Comparison of ENCODE assay signal across 8 mouse cellular contexts in the genomic region with DNA sequence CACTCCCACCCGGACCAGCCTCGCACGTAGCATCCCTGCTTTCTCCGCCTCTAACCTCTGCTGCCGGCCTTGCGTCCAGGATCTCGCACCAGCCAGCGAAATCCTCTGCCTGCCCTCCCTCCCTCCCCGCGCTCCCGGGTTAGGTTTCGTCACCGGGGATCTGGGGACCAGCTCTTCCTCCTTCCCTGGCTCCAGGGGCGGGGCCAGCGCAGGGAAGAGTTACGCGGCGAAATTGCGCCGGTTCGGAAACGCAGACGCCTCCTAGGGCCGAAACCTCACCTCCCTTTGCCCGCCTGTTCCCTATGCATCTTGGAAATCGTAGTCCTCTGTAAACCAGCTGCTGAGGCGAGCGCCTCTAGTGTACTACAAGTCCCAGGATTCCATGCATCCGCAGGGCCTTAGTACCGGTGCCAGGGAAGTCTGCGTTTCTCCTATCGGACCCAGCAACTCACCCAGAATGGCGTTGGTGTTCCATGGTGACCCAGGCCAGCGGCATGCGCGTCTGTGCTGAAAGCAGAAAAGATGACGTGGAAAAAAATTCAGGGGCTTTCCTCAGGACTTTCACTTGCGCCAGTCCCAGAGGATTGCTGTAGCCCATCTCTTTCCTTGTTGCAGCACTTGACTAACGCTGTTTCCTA. TPM values are rescaled to one million over a fixed set of nuclear protein-coding genes. Genes with fewer than 3 reads are reported as not detected.
DNase-seq lines count a peak whose midpoint lies in the region; ATAC-seq lines count a peak whose summit lies in the region.

A gene (minus strand): TSS at position 199 of the 638 bp plus-strand sequence.

- H3K9me3 ChIP-seq in heart, embryonic 12.5 days (replicated peaks) = no peaks in the 10 kb centered on the region
- no peaks in the 10 kb centered on the region for H3K9me3 ChIP-seq in kidney, embryonic 16.5 days (ENCODE audit: low read length)

- no peaks in the 10 kb centered on the region for H3K36me3 ChIP-seq in heart, embryonic 12.5 days
- no peaks in the 10 kb centered on the region for H3K36me3 ChIP-seq in kidney, embryonic 16.5 days (ENCODE audit: insufficient read depth, low read length)

- H3K9ac ChIP-seq in heart, embryonic 12.5 days = peak within 1 kb of the TSS; percentile 71
- peak within 1 kb of the TSS; percentile 72 for H3K9ac ChIP-seq in kidney, embryonic 16.5 days (replicated peaks; ENCODE audit: low read length)

- H3K4me2 ChIP-seq in heart, embryonic 12.5 days = peak within 1 kb of the TSS; percentile 99
- H3K4me2 ChIP-seq in kidney, embryonic 16.5 days (replicated peaks; ENCODE audit: low read depth, low read length) = peak within 1 kb of the TSS; percentile 99

- H3K27ac ChIP-seq in heart, embryonic 12.5 days (ENCODE audit: poor library complexity, severe bottlenecking) = no peak within 1 kb of the TSS; the same call in 1 of the 2 replicates
- no peak within 1 kb of the TSS for H3K27ac ChIP-seq in kidney, embryonic 16.5 days (ENCODE audit: low read length)

- peak within 1 kb of the TSS; percentile 68 for H3K4me3 ChIP-seq in heart, embryonic 12.5 days
- H3K4me3 ChIP-seq in kidney, embryonic 16.5 days (ENCODE audit: low read length) = peak within 1 kb of the TSS; percentile 72

- peaks cover 8% of the 10 kb centered on the region for H3K4me1 ChIP-seq in heart, embryonic 12.5 days (replicated peaks)
- H3K4me1 ChIP-seq in kidney, embryonic 16.5 days (ENCODE audit: insufficient read depth, low read length) = peaks cover 10% of the 10 kb centered on the region

- DNase-seq in B cell, adult 2 months = peak; percentile 5 to 6
- DNase-seq in brain, adult 2 months (ENCODE audit: low read depth, low spot score) = peak; percentile 100
- peak; percentile 90 for DNase-seq in fat pad, adult 2 months (ENCODE audit: extremely low read depth, low read depth, low spot score)
- DNase-seq in liver = peak; percentile 85
- peak; percentile 84 to 88 for DNase-seq in monocyte, adult 2 months (ENCODE audit: low read depth in 1 of 2, low spot score in 2 of 2)
- DNase-seq in spleen, postnatal 36 days (ENCODE audit: low spot score in 2 of 2) = peak; percentile 69 to 72

- ATAC-seq in heart, embryonic 12.5 days (ENCODE audit: insufficient number of reproducible peaks, low FRiP score) = peak; percentile 96
- peak; percentile 100 for ATAC-seq in kidney, embryonic 16.5 days (ENCODE audit: low FRiP score, low TSS enrichment)

- H3K27me3 ChIP-seq in heart, embryonic 12.5 days (replicated peaks) = peaks cover 24% of the 10 kb centered on the region
- H3K27me3 ChIP-seq in kidney, embryonic 16.5 days (ENCODE audit: insufficient read depth, low read length) = peaks cover 23% of the 10 kb centered on the region

- under 1% methylated on average over 39 of the region's 39 CpGs for WGBS in heart, embryonic 12.5 days
- under 1% methylated on average over 39 of the region's 39 CpGs for WGBS in kidney, embryonic 16.5 days

RNA-seq across cellular contexts. Expression of the gene that starts here (rescaled TPM):
- polyA plus RNA-seq in heart, embryonic 12.5 days (2016; fragmentation: Nextera tagmentation; extraction: Ambion mirVana) = 0.76 and 1.5 TPM in 2 replicates
- polyA plus RNA-seq in kidney, embryonic 16.5 days (2015; fragmentation: Nextera tagmentation; extraction: Ambion mirVana) = 0.69 and 1.4 TPM in 2 replicates

Comparison
In these comparisons a context has a peak if more than half of its experiments do, and no peak if none do; other contexts are left out.
1. DNase-seq: peak in every context shown above with its lines; median percentile 100 in brain, adult 2 months; 90 in fat pad, adult 2 months; 86 in monocyte, adult 2 months; 85 in liver; 70 in spleen, postnatal 36 days; 6 in B cell, adult 2 months.